Mouse (Mus musculus) adrenal gland, postnatal 25 days (tissue): ENCODE data around the gene Pcbd1. TPM values are rescaled to one million over a fixed set of nuclear protein-coding genes. Genes with fewer than 3 reads are reported as not detected.

ENCODE experiments used
- DNase-seq: peaks from one replicate; pipeline ENCODE4 v3.0.0; 2021; ENCODE audit warnings: mixed read lengths
- long read RNA-seq: library from polyadenylated mRNA; stranded (forward); transcript quantifications from one replicate; pipeline ENCODE4 v2.0.0, GENCODE M21; 2021
- total RNA-seq: library from RNA; stranded (reverse); gene quantifications from 2 replicates; pipeline ENCODE4 v1.2.3, GENCODE M21; 2021

Pcbd1 gene
- total RNA-seq, result 13.9 and 15.8 TPM in 2 replicates
- long read RNA-seq, transcript Pcbd1-201 (4 exons, 789 nt), result major isoform, 172 of 181 reads
- long read RNA-seq, partial matches to known transcripts, result 6 of 181 reads
- long read RNA-seq, other reads (novel, unspliced or antisense), result 3 of 181 reads

DNA sequence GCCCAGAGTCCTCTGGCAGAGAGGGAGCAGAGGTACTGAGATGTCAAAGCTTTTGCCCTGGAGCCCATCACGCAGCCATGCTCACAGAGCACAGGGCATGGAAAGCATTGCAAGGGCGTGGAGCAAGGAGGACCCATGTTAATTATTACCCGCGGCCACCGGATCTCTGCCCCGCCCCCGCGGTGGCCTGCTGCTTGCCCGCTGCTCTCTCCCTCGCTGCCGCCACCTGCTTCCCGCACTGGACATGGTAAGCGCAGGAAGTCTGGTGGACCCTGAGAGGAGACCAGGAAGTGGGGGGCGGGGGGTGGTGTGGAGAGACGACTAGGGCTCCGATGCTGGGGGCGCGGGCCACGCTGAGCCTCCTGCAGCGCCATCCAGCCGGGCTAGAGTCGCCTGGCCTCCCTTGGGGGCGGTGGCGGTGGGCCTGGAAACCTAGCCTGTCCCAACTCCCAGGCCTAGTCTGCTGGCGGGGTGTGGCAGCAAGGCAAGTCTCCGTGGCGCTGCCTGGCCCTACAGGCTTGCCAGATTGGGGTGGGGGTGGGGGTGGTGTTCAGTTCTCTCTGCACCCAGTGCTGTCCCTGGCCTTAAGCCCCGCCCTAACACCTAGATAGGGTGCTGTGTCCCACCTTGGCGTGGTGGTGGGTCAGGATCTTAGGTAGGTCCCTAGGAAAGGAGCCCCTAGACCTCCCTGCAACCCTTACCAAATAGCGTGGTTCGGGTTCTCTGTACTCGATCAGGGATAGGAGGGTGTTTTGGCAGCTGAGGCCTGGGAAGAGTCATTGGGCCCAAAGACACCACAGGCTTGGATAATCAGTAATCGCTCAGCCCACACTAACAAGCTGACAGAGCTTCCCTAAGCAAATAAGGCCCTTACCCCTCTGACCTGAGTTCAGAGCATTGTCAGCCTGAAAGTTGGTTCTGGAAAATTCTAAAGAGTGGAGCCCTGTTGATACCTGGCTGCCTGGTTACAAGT is at the start of gene Pcbd1:
Gene Pcbd1, plus strand, starts transcription at position 162 of the 973 bp plus-strand sequence.
- DNase-seq, result peak; percentile 45

DNA sequence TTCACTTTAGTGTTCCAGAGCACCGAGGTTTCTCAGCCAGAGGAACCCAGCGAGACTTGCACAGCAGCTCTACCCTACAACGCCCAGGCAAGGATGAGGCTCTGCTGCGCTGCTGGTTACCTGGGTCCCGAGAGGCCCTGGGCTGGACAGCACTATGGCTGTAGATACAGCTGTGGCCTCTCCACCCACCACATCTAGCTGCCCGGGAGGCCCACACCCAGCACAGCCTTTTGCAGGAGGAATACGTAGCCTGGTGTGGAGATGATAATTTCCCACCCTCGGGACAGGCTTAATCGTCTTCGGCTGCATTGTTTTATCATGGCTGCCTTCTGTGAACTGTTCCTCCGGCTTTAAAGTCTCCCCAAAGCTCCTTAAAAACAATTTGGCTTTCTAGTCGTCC is 49.5 kb upstream of the Pcbd1 start:
- no peak for DNase-seq

DNA sequence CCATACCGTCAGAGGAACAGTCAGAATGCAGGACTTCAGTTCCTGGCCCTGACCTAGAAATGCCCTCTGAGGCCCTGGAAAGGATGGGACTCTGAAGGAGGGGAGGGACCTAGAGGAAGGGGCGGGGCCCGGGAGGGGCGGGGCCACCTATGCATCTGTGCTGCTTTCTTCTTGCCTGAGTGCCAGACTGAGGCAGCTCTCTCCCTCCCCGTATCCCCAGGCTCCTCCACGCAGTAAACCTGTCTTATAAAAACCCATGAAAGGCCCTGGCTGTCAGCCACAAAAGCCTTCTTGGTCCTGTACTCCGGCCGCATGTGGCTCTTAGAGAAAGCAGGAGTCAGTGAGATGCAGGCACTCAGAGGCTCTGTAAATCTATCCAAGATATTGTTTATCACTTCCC is 44.0 kb upstream of the Pcbd1 start:
- DNase-seq, result no peak

DNA sequence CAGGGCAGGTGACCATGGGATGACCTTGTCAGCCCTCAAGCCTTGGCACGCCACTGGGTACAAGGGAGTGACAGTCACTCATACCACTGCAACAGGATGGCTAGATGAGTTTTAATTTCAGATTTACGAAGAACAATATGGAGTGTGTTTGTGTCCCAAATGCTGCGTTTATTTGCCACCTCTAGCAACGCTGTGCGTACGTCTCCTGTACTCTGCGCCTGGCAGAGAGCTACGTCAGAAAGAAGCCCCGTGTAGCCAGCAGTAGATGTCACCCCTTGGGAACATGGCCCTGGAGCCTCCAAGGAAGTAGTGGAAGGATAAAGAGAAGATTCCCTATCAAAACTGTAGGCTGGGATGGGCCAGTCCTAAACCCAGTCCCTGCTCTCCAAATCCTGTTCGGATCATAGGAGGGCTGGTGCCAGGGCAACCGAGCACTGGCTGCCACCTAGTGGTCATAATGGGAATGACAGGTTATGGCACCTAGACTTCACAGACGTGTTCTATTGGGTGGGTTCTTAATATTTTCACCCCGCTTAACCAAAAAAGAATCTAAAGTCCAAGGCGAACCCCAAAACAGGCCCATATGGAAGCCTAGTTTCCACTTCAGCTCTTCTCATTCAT is 37.0 kb upstream of the Pcbd1 start:
- peak; percentile 61 for DNase-seq

DNA sequence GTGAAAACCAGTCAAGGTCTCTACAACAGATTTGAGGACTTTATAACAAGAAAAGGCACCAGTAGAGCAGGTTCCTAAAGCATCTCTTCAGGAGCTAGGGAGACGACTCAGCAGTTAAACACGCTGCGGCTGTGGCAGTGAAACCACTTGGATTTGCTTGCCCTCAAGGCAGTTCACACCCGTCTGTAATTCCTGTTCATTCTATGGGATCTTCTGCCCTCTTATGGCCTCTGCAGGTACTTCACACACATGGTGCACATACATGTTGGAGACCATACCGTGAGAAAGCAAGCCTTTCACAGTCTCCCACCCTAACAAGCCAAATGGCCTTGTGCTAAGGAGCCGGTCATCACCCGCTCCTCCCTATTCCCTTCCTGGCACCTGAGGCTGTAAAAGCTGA is 32.5 kb upstream of the Pcbd1 start:
- no peak for DNase-seq

DNA sequence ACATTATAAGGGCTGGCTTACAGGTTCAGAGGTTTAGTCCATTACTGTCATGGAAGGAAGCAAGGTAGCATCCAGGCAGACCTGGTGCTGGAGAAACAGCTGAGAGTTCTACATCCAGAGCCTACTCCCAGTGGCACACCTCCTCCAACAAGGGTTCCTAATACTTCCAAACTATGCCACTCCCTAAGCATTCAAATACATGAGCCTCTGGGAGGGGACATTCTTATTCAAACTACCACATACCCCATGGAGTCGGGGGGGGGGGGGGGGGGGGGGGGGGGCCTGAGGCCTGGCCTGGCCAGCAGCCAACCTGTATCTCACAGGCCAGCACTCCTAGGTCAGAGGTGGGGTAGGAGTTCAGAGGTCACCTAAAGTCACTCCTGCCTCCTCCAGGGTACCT is 30.0 kb upstream of the Pcbd1 start:
- DNase-seq, result no peak

DNA sequence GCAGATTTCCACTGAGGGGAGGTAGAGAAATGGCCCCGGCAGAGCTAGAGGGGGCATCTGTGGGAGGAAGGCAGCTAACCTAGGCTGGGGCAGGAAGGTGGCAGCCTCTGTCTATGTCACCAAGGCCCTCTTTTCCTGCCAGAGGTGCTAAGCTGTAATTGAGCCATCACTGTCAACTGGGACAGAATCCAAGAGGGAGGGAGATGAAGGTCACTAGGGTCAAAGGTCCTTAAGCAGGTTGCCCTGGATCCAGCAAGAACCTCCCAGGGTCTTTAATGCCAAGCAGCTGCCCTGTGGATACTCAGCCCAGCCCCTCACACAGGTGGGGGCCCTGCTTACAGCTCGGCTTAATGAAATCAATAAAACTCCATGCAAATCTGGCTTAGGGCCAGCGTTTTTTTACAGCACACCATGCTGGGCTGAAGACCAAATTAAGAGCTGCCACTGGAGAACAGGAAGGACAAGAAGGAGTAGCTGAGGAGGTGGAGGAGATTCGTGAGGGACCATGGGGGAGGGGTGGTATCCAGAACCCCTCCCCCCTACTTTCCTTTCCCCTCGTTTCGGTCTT is 29.5 kb upstream of the Pcbd1 start:
- no peak for DNase-seq

DNA sequence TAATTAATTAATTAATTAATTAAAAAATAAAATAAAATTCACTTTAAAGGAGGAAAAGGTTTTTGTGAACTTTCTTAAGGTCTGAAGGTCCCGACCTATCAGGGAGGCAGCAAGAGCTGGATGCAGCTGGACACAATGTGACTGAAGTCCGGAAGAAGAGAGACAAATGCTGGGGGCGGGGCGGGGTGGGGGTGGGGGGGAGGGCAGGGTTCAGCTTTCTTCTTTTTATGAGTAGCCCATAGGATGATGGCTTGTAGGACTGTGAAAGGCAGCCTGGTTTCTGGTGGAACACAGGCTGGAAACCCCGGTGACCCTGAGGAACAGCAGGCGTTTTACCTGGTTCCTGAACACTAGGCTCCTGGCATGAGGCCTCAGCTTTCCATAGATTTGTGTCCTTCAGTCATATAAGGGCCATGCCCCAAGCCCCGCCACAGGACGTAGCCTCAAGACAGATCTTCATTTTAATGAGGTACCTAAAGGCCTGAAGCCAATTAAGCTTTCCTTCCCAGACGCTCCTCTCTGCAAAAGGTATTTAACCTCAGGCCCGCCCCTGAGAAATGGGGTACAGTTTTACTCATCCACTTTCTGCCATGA is 25.8 kb upstream of the Pcbd1 start:
- DNase-seq, result no peak

DNA sequence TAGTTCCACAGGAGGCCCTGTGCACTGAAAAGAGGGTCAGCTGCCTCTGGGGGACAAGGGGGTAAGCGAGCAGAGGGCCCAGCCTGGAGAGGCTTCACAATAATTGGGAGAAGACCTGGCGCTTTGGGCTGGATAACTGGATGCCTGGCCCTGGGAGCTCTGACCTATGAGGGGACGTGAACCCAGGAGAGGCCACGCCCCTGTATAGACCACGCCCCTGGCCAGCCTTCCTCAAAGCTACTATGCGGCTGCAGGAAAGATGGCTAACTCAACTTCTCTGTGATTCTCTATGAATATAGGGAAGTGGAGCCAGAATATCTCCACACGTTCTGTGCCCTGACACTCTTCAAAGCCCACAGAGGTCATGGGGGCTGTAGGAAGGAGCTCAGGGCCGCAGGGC is 24.5 kb upstream of the Pcbd1 start:
- no peak for DNase-seq

DNA sequence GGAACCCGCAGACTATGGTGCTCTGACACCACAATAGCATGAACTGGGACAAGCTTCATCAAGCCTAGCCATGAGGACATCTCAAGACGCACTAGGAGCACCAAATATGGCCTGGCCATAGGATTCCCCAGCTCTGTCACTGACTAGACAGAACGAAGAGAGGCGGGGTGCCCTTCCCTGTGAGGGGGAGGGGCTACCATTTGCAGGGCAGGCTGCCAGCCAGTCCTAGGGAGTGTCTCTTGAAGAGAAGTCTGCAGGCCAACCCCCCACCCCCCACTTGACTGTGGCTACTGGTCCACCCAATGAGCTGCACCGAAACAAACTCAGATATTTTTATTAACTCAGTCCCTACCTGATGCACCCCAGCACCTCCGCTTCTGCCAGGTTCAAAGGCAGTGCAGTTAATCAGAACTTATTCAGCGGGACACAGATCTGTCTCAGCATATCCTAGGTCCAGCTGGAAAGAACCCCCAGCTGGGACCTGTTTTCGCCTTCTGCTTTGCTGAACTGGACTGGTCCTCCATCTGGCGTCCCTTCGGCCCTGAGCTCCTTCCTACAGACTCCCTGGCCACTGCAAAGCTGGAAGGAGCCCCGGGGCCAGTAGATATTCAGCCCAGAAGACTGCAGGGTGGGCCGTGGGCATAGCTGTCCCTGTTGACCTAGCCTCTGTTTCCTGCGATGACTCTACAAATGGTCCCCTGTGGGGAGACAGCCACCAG is 23.7 kb upstream of the Pcbd1 start:
- DNase-seq, result no peak

DNA sequence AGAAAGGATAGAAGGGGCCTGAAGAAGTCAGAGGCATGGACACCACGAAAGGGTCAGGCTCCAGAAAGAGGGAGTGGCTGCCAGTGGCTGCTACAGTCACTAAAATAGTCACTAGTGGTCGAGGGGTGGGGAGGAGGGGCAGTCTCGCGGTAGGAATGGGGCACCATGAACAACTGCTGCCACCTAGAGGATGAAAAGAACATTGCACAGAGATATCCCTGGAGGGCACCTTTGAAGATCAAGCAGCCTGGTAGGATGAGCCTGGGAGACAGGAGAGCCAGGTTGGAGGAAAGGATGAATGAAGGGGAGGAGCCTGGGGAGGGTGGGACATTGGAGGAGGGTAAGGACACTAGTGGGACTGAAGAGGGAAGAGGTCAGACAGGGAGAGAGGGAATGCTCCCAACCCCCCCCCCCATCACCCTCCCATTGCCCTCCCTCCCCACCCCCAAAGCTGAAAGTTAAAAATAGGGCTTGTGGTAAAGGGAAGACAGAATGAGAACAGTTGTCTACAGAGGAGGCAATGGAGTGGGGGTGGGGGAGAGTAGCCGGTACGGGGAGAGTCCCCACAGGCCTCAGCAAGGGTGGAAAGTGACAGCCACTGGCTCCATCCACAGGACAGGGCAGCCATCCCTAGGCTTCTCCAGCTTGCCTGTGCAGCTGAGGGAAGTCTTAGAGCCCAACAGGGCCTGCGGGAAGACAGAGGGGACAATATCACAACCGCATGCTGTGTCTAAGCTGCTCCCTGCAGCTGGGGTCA is 20.5 kb upstream of the Pcbd1 start:
- DNase-seq, result peak; percentile 15

DNA sequence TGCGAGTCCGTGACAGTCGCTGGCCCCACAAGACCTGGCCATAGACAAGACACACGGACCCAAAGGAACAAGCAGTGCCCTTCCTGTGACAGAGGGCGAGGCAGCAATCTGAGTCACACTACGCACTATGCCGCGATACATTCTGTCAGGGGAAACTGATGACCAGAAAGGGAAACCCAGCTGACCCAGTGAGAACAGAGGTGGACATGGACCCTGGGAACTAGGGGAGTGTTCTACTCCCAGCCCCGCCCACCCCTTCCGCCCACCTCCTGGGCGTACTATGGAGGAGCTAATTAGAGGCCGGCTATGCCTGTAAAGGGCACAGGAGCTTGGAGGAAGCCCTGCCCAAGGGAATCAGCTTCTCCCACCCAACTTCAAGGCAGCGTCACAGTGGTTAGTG is 19.9 kb upstream of the Pcbd1 start:
- no peak for DNase-seq

DNA sequence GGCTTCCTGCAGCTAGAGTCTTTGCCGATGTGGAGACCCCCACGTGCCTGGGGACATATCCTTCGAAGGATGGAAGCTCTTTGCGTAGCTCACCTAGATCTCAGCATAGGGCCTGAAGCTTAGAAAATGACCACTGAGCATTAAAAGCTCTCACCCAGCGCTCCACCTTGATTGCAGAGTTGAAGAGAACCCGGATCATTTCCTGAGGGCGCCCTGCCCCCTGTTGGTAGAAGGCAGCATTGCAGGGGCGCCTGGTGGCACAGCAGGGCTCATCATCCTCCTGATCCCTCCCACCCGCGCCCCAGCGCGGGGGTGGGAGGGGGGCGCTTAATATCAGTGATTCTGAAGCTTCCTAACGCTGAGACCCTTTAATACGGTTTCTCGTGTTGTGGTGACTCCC is 16.8 kb upstream of the Pcbd1 start:
- peak; percentile 46 for DNase-seq

DNA sequence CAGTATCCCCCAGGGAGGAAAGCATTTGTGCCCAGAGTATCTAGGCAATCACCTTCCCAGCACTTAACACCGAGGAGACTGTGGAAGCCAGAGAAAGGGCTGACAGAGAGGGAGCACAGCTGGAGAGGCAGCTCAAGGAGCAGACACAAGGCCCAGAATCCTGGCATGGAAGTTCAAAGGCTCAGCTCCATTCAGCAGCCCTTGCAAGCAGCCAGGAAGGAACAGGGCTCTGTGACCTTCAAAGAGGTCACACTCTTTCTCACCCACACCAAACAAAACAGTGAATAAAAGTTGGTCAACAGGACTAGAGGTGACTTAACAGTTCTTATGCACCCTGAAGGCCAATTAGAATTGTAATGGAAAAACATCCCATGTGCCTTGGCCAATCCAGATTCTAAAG is 14.5 kb upstream of the Pcbd1 start:
- no peak for DNase-seq

DNA sequence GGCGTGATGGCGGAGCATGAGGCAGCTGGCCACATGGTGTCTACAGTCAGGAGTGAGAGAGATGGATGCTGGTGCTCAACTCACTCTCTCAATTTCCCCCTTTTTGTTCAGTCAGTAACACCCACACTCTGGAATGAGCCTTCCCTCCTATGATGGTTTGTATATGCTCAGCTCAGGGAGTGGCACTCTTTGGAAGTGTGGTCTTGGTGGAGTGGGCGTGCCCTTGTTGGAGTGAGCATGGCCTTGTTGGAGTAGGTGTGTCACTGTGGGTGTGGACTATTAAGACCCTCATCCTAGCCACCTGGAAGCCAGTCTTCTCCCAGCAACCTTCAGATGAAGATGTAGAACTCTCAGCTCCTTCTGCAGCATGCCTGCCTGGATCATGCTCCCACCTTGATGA is 13.5 kb upstream of the Pcbd1 start:
- no peak for DNase-seq

DNA sequence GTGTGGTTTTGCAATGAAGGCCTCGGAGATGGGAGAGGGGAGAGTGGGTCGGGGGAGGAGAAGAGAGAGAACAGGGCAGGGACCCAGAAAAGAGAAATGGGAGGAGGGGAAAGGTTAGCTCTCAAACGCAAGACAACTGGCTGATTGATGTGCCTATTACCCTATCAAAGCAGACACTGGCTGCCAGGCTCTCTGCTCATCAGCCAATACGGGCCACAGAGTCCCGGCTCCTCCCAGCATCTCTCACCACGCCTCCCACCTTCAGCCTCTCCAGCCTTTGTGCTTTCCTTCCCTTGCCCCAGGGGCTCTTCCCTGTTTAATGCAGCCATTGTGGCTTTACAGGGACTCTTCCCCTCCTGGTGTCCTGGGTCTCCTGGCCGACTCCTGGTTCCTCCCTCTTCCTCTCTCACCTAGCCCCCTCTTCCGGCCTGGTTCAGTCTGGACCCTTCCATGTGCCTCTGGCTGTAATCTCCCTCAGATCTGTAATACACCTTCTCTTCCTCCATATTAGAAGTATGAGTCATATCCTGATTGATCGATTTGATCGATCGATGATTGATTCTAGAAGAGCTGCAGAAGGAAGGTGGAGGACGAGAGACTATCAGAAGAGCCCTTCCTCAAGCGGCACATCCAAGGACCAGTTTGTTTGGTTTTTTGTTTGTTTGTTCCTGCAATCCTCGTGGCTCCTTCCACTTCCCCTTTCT is 8.8 kb upstream of the Pcbd1 start:
- peak; percentile 47 for DNase-seq

DNA sequence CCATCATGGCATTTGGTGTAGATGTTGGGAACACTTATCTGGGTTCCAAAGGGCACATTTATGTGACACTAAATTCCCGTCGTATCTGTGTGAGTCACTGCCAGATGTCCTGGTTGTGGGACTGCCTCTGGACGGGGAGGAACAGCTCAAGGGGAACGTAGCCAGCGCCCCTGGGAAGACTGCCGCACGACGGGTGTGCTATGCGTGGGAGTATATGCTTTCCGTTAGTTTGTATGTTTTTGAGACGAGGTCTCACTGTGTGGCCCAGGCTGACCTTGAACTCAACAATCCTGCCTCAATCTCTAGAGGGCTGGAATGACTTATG is 8.2 kb upstream of the Pcbd1 start:
- DNase-seq, result peak; percentile 34

DNA sequence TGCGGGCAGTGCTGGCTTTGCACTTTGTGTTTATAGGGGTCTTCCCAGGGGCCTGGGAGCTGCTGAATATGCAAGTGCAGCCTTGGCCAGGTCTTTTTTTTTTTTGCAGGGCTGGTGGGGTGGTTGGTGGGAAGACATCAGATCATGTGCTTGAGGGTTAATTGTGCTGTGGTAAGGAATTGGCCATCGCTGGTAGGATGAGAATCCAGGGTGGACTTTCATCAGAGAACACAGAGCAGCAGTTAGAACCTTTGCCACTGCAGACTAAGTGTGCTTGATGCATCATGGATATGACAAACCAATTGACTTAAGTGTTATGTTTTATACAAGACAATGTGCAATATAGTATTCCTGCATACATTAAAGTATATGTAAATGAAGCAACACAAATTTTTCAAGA is 3.8 kb upstream of the Pcbd1 start:
- no peak for DNase-seq

DNA sequence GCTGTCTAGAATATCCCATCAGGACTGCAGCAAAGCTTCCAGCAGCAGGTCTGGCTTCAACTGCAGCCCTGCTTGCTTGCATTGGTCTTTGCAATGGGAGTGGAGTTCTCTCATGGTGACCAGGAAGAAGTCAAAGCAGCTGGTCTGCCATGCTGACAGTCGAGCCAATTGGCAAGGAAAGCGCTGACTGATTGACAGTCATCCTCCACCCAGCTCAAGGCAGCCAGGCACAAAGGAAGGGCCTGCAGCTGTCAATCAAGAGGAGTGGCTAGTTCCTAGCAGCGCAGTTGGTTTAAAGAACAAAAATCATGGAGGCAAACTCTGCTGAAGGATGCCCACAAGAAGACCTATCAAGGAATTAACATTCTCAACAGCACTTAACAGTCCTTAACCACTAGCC is 2.6 kb upstream of the Pcbd1 start:
- DNase-seq, result no peak

DNA sequence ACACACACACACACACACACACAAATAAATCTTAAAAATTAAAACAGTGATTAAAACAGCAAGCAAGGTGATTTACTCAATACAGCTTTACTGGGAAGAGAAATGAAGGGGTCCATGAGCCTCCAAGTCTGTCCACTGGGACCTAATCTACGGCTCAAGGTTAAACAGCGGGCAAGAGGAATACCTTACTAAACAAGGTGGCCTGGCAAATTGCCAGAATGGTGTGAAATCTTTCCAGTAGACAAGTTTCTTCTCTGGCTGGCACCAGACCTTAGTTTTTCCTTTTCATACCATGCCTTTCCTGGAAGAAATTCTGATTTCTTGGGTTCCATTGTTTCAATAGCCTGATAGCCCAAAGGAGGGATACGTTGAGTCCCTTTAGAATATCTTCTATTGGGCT is 663 bp upstream of the Pcbd1 start:
- no peak for DNase-seq

DNA sequence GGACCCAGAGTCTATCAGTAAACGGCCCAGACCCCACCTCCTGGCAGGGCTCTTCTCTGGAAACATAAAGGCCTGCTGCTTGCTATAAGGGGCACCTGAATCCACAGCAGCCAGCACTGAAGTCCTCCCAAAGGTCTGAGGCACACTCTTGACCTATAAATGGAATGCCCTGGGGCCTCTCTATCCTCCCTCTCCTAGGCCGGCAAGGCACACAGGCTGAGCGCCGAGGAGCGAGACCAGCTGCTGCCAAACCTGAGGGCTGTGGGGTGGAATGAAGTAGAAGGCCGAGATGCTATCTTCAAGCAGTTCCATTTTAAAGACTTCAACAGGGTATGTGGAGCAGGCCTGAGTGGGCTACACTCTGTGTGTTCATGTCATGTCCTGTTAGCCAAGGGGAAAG is 2.7 kb downstream of the Pcbd1 start:
- no peak for DNase-seq
